Mouse (Mus musculus) kidney, adult 11 months (tissue): Measurements from ENCODE around the gene Ccdc155.
"Not testable (repeated sequence)": the region's sequence is repeated elsewhere in the genome, so short reads cannot be mapped to it uniquely, and the experiment has no call there.

Experiments
- DNase-seq: peaks from one replicate; pipeline ENCODE4 v3.0.0; 2022

The Ccdc155 gene

DNA sequence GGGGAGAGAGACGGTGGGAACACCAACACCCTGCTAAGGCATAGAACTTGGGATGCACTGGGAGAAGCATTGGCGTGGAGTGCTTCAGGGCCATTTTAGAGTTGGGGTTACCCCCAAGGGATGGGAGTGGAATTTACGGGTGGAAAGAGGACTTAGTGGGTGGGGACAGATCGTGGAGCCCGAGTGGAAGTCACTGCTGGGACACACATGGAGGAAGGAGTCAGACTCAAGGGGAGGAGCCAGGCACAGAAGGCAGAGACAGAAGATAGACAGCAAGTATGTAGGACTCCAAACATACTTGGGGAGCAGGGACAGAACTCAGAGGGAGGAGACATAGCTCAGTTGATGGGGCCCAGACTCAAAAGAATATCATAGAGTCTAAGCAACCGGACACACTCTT lies 42.1 kb downstream of the Ccdc155 start:
- no peak for DNase-seq

DNA sequence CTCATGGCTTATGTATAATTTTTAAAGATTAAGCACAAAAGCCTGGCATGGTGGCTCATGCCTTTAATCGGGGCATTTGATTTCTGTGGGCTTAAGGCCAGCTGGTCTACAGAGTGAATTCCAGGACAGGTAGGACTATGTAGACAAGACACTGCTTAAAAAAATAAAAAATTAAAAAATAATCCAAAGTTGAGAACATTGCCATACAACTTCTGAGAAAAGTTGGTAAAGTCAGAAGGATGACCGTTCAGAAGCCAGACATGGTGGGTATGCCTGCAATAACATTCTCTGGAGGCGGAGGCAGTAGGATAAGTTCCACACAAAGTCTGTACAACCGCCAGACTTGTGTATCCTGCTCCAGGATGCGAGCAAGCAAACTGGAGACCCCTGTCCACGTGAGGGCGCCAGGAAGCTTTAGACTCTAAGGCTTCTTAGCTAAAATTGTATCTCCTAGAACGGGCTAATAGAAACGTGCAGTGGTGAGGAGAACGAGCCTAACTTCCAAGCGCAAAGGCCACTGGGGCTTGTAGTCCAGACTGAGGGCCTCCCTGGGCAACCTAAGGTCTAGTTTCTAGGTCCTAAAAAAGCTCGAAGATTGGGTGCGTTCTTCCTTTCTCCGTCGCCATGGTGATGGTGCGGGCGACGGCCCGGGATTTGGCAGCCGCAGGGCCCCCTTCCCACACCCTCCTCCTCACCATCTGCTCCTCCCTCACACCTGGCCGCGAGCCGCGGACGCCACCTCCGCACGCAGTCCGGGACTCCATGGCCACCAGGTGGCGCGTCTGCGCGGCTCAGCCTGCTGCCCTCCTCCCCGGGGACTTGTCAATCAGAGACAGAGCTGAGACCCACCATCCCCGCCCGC lies 42.8 kb downstream of the Ccdc155 start:
- peak; percentile 86 for DNase-seq

- DNase-seq = no peak
Measured at GRCm38 (mm10) chr7:45160866-45161265, 43.8 kb downstream of the Ccdc155 start.

GRCm38 (mm10) chr7:45160316-45160800 lies 44.3 kb downstream of the Ccdc155 start:
- no peak for DNase-seq

DNA sequence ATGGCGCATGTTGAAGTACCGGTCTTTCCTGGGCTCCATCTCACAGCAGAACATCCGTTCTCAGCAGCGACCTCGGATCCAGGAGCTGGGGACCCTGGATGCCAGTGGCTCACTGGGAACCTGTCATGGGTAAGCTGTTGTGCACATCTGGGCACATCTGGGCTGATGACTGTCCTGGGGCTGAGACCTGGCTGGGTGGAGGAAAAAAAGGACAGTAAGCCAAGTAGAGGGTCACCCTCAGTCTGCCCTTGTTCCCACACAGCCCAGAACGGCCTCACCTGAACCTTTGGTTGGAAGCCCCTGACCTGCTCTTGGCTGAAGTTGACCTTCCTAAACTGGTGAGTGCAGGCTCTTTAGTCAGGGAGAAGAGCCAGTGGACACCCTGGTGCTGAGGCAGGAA lies 45.7 kb downstream of the Ccdc155 start:
- DNase-seq = no peak

- no peak for DNase-seq
Measured at GRCm38 (mm10) chr7:45157459-45157858, 47.2 kb downstream of the Ccdc155 start.

GRCm38 (mm10) chr7:45156206-45156605 lies 48.5 kb downstream of the Ccdc155 start:
- DNase-seq = no peak

- DNase-seq = no peak
Measured at GRCm38 (mm10) chr7:45155590-45155989, 49.1 kb downstream of the Ccdc155 start.

DNA sequence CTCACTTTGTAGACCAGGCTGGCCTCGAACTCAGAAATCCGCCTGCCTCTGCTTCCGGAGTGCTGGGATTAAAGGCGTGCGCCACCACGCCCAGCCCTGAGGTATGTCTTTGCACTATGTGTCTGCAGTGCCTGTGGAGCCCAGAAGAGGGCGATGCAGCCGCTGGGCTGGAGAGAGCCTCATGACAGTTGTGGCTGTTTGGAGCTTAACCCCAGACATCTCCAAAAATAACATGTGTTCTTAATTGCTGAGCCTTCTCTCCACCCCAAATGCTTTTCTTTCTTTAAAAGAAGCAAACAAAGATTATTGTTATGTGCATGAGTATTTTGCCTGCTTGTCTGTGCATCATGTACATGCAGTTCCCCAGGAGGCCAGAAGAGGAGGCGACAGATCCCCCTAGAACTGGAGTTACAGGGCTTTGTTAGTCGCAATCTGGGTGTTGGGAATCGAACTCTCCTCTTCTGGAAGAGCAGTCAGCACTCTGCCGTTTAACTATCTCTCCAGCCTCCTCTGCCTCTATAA lies 49.6 kb downstream of the Ccdc155 start:
- DNase-seq = peak; percentile 59

- DNase-seq = peak; percentile 97
Measured at GRCm38 (mm10) chr7:45154096-45154992, 50.3 kb downstream of the Ccdc155 start, which contains the start of the genes Pih1d1 and Aldh16a1. Gene Pih1d1, plus strand, starts transcription at chr7:45154303. Gene Aldh16a1, minus strand, starts transcription at chr7:45154584.

DNA sequence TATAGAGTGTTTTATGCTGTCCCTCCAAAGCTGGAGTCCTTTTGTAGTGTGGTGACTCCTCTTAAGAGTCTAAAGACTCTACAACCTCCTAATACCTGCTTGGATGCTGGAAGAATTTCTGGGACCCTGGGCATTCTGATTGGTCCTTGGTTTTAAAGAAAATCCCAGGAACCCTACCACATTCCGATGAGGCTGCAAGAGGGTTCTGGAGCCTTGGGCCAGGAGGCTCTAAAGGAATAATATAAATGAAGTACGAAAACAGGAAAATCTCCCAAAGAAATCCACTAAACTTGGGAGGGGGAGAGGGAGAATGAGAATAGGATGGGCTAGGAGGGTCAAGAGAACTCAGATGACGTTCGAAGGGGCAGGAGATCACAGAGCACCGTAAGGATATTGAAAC lies 51.1 kb downstream of the Ccdc155 start:
- no peak for DNase-seq

DNA sequence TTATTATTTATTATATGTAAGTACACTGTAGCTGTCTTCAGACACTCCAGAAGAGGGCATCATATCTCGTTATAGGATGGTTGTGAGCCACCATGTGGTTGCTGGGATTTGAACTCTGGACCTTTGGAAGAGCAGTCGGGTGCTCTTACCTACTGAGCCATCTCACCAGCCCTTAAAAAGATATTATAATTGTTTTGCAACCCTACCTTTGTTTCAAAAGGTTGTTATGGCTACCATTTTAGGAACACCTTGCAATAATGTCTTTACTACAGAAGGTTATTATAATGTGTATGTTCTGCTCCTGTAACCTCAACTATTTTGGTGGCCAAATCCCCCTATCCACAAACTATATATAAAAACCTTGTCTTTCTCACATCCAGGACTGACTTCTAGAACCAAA lies 51.6 kb downstream of the Ccdc155 start:
- not testable (repeated sequence) for DNase-seq

- DNase-seq = peak; percentile 59
Measured at GRCm38 (mm10) chr7:45151303-45151702, 53.4 kb downstream of the Ccdc155 start.

DNA sequence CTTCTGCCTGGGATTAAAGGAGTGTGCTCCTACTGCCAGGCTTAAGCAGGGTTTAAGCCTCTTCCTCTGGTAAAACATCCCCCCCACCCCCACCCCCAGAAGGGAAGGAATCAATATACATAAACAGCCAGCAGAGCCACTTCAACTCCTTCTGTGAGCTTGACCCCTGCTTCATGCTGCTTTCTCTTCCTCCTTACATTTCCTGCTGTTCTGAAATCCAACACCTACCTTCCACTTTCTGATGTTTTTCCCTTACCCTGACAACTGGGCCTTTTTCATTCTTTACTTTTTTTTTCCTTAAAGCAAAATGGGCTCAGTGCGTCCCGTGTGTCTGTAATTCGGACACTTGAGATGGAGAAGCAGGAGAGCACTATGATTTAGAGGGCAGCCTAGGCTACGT lies 54.4 kb downstream of the Ccdc155 start:
- DNase-seq = no peak

DNA sequence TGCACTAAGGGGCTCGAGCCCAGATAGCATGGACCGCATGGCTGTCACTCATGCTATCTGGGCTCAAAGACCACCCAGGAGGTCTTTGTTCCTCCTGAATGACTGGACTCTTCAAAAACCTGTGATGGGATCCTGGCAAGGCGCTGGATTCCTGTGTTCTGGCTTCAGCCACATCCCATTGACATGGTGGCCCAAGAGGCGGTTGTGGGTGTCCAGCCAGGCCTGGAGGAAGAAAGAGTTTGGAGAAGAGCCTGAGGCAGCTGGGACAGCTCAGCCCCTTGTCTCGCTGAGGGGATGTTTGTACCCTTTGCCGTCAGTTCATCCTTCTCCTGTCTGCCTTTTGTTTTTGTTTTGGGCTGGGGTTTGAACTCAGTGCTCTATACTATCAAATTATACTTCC lies 55.1 kb downstream of the Ccdc155 start:
- no peak for DNase-seq

DNA sequence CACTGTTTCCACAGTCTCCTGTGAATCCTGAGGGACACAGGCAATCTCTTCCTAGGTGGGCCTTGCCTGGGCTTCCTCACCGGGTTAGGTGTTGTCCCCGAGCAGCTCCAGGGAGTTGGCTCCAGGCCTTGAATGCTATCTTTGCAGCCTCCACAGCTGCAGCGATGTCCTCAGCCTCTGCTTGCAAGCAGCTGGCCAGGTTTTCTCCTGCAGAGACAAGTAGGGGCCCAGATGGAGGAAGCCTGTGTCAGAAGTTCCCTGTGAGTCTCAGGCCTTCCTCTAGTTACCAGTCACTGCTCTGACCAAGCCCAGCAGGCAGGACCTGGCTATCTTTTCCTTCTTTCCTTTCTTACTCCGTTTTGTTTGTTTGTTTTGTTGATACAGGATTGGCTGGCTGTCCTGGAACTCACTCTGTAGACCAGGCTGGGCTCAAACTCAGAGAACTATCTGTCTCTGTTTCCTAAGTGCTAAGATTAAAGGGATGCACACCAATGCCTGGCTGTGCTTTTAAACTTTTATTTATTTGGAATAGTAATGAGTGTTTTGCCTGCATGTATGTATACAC lies 56.1 kb downstream of the Ccdc155 start:
- no peak for DNase-seq

- DNase-seq = peak; percentile 66
Measured at GRCm38 (mm10) chr7:45147899-45148298, 56.8 kb downstream of the Ccdc155 start.

DNA sequence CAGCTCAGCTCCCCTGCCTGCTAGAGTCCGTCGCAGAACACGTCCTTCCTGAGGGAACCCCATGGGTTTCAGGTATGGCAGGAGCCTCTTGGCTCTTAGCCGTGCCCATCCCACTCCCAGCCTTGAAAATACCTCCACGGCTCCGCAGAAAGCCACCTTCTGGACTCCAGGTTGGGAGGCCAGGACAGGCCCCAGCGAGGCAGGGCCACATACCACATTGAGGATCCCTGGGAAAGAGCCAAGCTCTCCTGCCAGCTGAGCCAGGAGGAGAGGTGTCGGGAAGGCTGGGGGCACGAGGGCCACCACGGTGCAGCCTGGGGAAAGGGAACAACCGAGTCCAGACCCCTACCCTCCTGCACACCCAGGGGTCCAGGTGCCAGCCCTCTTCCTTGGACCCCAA lies 57.4 kb downstream of the Ccdc155 start:
- DNase-seq = peak; percentile 62

- no peak for DNase-seq
Measured at GRCm38 (mm10) chr7:45145460-45145859, 59.2 kb downstream of the Ccdc155 start.

DNA sequence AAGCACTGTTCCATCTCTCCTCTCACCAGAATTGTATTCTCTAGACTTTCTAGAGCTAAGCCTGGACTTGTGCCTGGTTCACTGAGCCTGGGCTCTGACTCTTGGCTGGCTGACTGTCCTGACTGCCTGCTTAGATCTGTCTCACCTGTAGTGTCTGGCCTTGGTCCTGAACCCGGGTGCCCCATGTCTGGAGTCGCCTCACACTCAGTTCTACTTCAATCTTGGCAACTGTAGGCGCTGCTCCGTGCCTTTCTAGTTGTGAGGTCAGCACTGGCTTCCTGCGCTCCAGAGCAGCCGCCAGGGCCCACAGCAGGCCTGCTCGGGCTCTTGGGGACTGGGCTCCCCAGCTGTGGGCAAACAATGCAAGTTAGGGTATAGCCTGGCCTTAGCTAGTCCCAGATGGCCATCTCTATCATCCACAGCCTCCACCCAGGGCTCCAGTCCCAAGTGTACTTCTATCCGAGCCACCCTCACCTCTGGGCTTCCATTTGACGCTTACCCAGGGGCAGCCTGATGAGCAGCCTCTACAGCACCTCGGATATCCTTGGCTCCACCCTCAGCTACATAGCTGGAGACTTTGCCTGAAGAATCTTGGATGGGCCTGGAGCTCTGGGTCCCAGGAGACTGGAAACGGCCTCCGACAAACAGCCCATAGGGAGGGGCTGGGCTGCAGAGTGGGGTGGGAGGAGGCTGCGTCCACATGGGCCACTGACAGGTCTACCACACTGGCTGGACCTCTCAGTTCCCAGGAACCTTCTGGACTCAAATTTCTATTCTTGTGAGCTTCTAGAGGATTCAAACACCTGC lies 60.1 kb downstream of the Ccdc155 start:
- no peak for DNase-seq

- no peak for DNase-seq
Measured at GRCm38 (mm10) chr7:45141914-45142313, 62.8 kb downstream of the Ccdc155 start.

DNA sequence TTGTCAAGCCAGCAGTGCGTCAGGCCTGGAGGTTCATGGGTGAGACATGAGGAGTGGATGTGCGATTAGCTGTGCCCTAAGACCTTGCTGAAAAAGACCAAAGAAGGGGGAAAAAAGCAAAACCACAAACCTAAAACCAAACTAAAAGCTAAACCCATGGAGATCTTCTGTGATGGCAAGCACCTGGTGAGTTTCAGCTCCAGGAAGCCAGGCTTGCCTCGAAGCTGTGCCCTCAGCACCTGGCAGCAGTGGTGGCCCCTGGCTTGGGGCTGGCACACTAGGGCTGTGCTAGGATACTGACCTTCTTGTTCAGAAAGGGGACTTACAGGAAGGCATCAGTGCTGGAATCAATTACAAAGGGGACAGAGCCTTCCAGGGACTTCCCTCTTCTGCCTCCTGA lies 63.4 kb downstream of the Ccdc155 start:
- no peak for DNase-seq
